16 mouse cellular contexts compared by ENCODE assay signal in genomic region chr6:50662925-50663583, GRCm38 (mm10). TPM values are rescaled to one million over a fixed set of nuclear protein-coding genes. Genes with fewer than 3 reads are reported as not detected.
A peak's percentile ranks its signal among the peaks of the same experiment; 100 is the strongest.
DNase-seq lines count a peak whose midpoint lies in the region; ATAC-seq and TF ChIP-seq lines count a peak whose summit lies in the region.
"Had no signal": no experiment of that assay in that cellular context is flagged by ENCODE, and none has a peak within 500 bp of the region (broad histone marks: within the 10 kb centered on the region; RNA-seq: fewer than 3 reads in every experiment).

No protein-coding gene starts in this region.

- no peak overlapping the region for H3K4me2 ChIP-seq in embryonic facial prominence, embryonic 13.5 days
- H3K4me2 ChIP-seq in kidney, embryonic 14.5 days (replicated peaks; ENCODE audit: low read depth, low read length) = no peak overlapping the region

- no peak overlapping the region for H3K9ac ChIP-seq in embryonic facial prominence, embryonic 13.5 days
- H3K9ac ChIP-seq in kidney, embryonic 14.5 days (ENCODE audit: low read depth, low read length) = no peak overlapping the region

- H3K36me3 ChIP-seq in embryonic facial prominence, embryonic 13.5 days = no peaks in the 10 kb centered on the region
- H3K36me3 ChIP-seq in embryonic facial prominence, embryonic 10.5 days (replicated peaks) = no peaks in the 10 kb centered on the region
- no peaks in the 10 kb centered on the region for H3K36me3 ChIP-seq in kidney, embryonic 14.5 days (ENCODE audit: control insufficient read depth, insufficient read depth, low read length)
- H3K36me3 ChIP-seq: G1E had no signal

- TF ChIP-seq POLR2A in lung, adult 2 months (IDR thresholded peaks at IDR 0.05; ENCODE audit: borderline replicate concordance, extremely low read depth, low read depth, low read length) = no peak

- WGBS in embryonic facial prominence, embryonic 13.5 days = 57% methylated on average over 12 of the region's 12 CpGs
- WGBS in embryonic facial prominence, embryonic 10.5 days = 75% methylated on average over 12 of the region's 12 CpGs
- 61% methylated on average over 12 of the region's 12 CpGs for WGBS in lung, adult 2 months
- 39% methylated on average over 12 of the region's 12 CpGs for WGBS in kidney, embryonic 14.5 days

- DNase-seq in embryonic facial prominence, embryonic 10.5 days (ENCODE audit: low spot score) = no peak
- DNase-seq in lung, postnatal 10 days = peak; percentile 20
- DNase-seq in lung, adult 2 months = no peak
- peak; percentile 43 for DNase-seq in urinary bladder, postnatal 14 days (ENCODE audit: low spot score)
- no peak for DNase-seq in right cerebral cortex, adult 2 months (ENCODE audit: low spot score in 2 of 2)
- DNase-seq: adrenal gland, postnatal 25 days; heart, postnatal 36 days had no signal

- no peak for TF ChIP-seq CTCF in lung, adult 2 months (IDR thresholded peaks at IDR 0.05; ENCODE audit: insufficient read depth, low read length)

- H3K9me3 ChIP-seq in embryonic facial prominence, embryonic 13.5 days = no peaks in the 10 kb centered on the region
- H3K9me3 ChIP-seq in embryonic facial prominence, embryonic 10.5 days = no peaks in the 10 kb centered on the region
- H3K9me3 ChIP-seq in kidney, embryonic 14.5 days (ENCODE audit: control insufficient read depth, low read length) = no peaks in the 10 kb centered on the region
- H3K9me3 ChIP-seq: G1E had no signal

- no peak for ATAC-seq in embryonic facial prominence, embryonic 13.5 days (ENCODE audit: insufficient number of reproducible peaks, insufficient read depth, low FRiP score, low TSS enrichment, low read depth)
- peak; percentile 67 for ATAC-seq in kidney, embryonic 14.5 days (ENCODE audit: low FRiP score, low TSS enrichment)
- ATAC-seq in monocyte, adult 5-6 weeks (replicated peaks; ENCODE audit: insufficient number of reproducible peaks, low FRiP score, low TSS enrichment, poor library complexity, severe bottlenecking) = no peak

- 0 out of 2 replicates have a peak overlapping the region, but pooled peaks have one; percentile 24 for H3K27ac ChIP-seq in embryonic facial prominence, embryonic 13.5 days
- H3K27ac ChIP-seq in embryonic facial prominence, embryonic 10.5 days (replicated peaks) = no peak overlapping the region
- H3K27ac ChIP-seq in kidney, embryonic 14.5 days (ENCODE audit: low read depth, low read length) = peak overlapping the region; percentile 75; the same call in 1 of the 2 replicates
- H3K27ac ChIP-seq: macrophage had no signal

- H3K27me3 ChIP-seq in embryonic facial prominence, embryonic 13.5 days = no peaks in the 10 kb centered on the region
- 0 out of 2 replicates have a peak, but pooled peaks cover 3% of the 10 kb centered on the region for H3K27me3 ChIP-seq in embryonic facial prominence, embryonic 10.5 days (replicated peaks; ENCODE audit: low read depth, poor library complexity, severe bottlenecking)
- no peaks in the 10 kb centered on the region for H3K27me3 ChIP-seq in kidney, embryonic 14.5 days (ENCODE audit: control insufficient read depth, insufficient read depth, low read length)

- H3K4me1 ChIP-seq in embryonic facial prominence, embryonic 13.5 days = peaks cover 23% of the 10 kb centered on the region
- H3K4me1 ChIP-seq in embryonic facial prominence, embryonic 10.5 days = no peaks in the 10 kb centered on the region
- H3K4me1 ChIP-seq in lung, adult 2 months (ENCODE audit: control insufficient read depth, insufficient read depth, low read length) = no peaks in the 10 kb centered on the region
- H3K4me1 ChIP-seq in kidney, embryonic 14.5 days (ENCODE audit: control insufficient read depth, insufficient read depth, low read length) = peaks cover 23% of the 10 kb centered on the region

- no peak overlapping the region for H3K4me3 ChIP-seq in embryonic facial prominence, embryonic 13.5 days
- H3K4me3 ChIP-seq in embryonic facial prominence, embryonic 10.5 days = no peak overlapping the region
- no peak overlapping the region for H3K4me3 ChIP-seq in lung, adult 2 months (replicated peaks; ENCODE audit: extremely low read depth, low read depth, low read length)
- H3K4me3 ChIP-seq in kidney, embryonic 14.5 days (ENCODE audit: low read length) = no peak overlapping the region

RNA-seq across cellular contexts. Expression of gene Npvf, which starts 8.8 kb away (rescaled TPM):
- polyA plus RNA-seq in embryonic facial prominence, embryonic 13.5 days (2015; fragmentation: Nextera tagmentation; extraction: Ambion mirVana) = not detected in 2 replicates
- polyA plus RNA-seq in embryonic facial prominence, embryonic 10.5 days (2016; fragmentation: Nextera tagmentation; extraction: Ambion mirVana) = not detected in 2 replicates
- polyA plus RNA-seq in lung, adult 2 months (2012; rRNA removed) = not detected in 2 replicates
- 0.37 TPM in 1 of 2 replicates, not detected in the other for polyA plus RNA-seq in kidney, embryonic 14.5 days (2014; fragmentation: Nextera tagmentation; extraction: Ambion mirVana)
- not detected in 3 replicates for total RNA-seq in monocyte, adult 5-6 weeks (2017)
- total RNA-seq: adrenal gland, postnatal 25 days; gastrocnemius, adult 18-20 months; heart, postnatal 36 days; layer of hippocampus, postnatal 14 days; neutrophil, adult 5-6 weeks had no signal
- polyA plus RNA-seq: embryonic facial prominence, embryonic 11.5 days; G1E had no signal

Comparison
In these comparisons a context has a peak if more than half of its experiments do, and no peak if none do; other contexts are left out.
1. DNase-seq: peak in lung, postnatal 10 days (single experiment) and urinary bladder, postnatal 14 days (single experiment); none in embryonic facial prominence, embryonic 10.5 days (single experiment), lung, adult 2 months (single experiment) and right cerebral cortex, adult 2 months (0 of 2).